Mouse (Mus musculus) forebrain, postnatal 0 days (tissue): ENCODE measurements at regions not wholly inside any gene's neighbourhood (a gene's known extent, or its start where the extent isn't known, plus 50 kb on each side); places are given as distances from the start of the nearest gene placed in this dataset.
A peak's percentile ranks its signal among the peaks of the same experiment; 100 is the strongest.

Experiments used
- ATAC-seq: fragments of 200-750 bp; cut with Nextera tagmentation; 2 replicates; pipeline ENCODE4 v1.8.0; 2017; ENCODE audit warnings: mild to moderate bottlenecking, moderate library complexity
- DNase-seq: peaks from one replicate; pipeline ENCODE4 v3.0.0-alpha.2; 2015
- H3K27ac ChIP-seq: fragments of 300-500 bp; sonication (generic); 2 replicates; pipeline ENCODE4 v1.5.1; 2014; ENCODE audit warnings: low read depth, mild to moderate bottlenecking, antibody characterized with exemption, low read length, moderate library complexity, mixed read lengths
- H3K27me3 ChIP-seq: fragments of 300-500 bp; sonication (generic); 2 replicates; pipeline ENCODE4 v1.6.1; 2014; ENCODE audit warnings: mild to moderate bottlenecking, low read length, mixed read lengths; ENCODE audit not compliant: insufficient read depth
- H3K36me3 ChIP-seq: fragments of 300-500 bp; sonication (generic); 2 replicates; pipeline ENCODE4 v1.6.1; 2014; ENCODE audit warnings: mild to moderate bottlenecking, moderate library complexity; ENCODE audit not compliant: insufficient read depth
- H3K4me1 ChIP-seq: fragments of 300-500 bp; sonication (generic); 2 replicates; pipeline ENCODE4 v1.6.1; 2014; ENCODE audit warnings: antibody characterized with exemption; ENCODE audit not compliant: insufficient read depth
- H3K4me2 ChIP-seq: fragments of 300-500 bp; sonication (generic); 2 replicates; pipeline ENCODE4 v1.6.1; 2014; ENCODE audit warnings: low read depth, mild to moderate bottlenecking, moderate library complexity
- H3K4me3 ChIP-seq: fragments of 300-500 bp; sonication (generic); 2 replicates; pipeline ENCODE4 v1.5.1; 2014; ENCODE audit warnings: low read depth, low read length, mixed read lengths
- H3K9ac ChIP-seq: fragments of 300-500 bp; sonication (generic); 2 replicates; pipeline ENCODE4 v1.6.1; 2014; ENCODE audit warnings: mild to moderate bottlenecking
- H3K9me3 ChIP-seq: fragments of 300-500 bp; sonication (generic); 2 replicates; pipeline ENCODE4 v1.6.1; 2016; ENCODE audit warnings: low read length
- CTCF ChIP-seq: sonication (generic); IDR thresholded peaks from 2 replicates; pipeline ENCODE4 v1.5.1; 2016; ENCODE audit warnings: antibody characterized with exemption, control low read depth, low read depth
- WGBS: fragments of 180-500 bp; shearing (Covaris S2); extraction: QIAGEN DNeasy Blood & Tissue Kit; methylation state at CpG from one replicate; pipeline ENCODE4 v1.1.7; 2014; 5-methylcytosine and 5-hydroxymethylcytosine counted together

- no peak for TF ChIP-seq CTCF
- no peak overlapping the region for H3K27ac ChIP-seq
- H3K27me3 ChIP-seq: no peaks in the 10 kb centered on the region
- peak; percentile 42; the same call in 1 of the 2 replicates for ATAC-seq
- no peak for DNase-seq
- WGBS: 83% methylated on average over 2 of the region's 2 CpGs
- no peaks in the 10 kb centered on the region for H3K36me3 ChIP-seq
- no peak overlapping the region for H3K4me2 ChIP-seq
- no peaks in the 10 kb centered on the region for H3K9me3 ChIP-seq
- H3K4me1 ChIP-seq: no peaks in the 10 kb centered on the region
- H3K4me3 ChIP-seq: no peak overlapping the region
- H3K9ac ChIP-seq: no peak overlapping the region
Observed at GRCm38 (mm10) chr3:136993473-136993872, 323.5 kb downstream of the Ppp3ca start.

DNA sequence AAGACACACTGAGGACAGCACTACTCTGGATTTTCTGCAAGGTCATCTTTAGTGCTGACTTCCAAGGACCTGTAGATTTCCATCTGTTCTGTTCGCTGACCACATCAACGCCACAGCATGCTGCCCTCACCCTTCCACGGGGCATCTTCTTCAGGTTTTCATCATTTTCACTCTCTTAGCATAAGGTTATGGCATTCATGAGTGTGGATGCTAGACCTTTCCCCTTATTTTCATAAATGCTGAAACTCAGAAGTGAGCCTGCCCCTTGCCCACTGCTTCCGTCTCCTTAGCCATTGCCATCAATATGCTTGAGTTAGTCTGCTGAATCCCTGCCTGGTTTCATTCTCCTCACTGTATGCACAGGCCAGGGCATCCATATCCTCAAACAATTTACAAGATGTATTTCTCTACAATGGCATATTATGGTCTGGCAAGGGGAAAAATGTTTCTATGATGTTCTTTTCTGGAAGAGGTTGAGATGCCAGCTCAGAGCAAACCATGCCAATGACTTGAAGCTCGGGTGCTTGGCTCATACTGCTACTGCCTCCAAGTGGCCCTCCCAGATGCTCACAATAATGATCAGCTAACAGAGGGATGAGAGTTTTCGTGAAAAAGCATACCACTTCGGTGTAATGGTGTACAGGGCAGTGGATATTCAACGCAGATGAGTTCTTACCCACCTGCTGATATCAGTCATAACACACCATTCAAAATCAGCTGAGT is 324.6 kb downstream of the Ppp3ca start:
- no peak for TF ChIP-seq CTCF
- Histone ChIP-seq H3K4me3 (no peak overlapping the region), H3K4me2 (no peak overlapping the region), H3K36me3 (no peaks in the 10 kb centered on the region), H3K27ac (no peak overlapping the region), H3K9me3 (no peaks in the 10 kb centered on the region), H3K9ac (no peak overlapping the region), H3K27me3 (no peaks in the 10 kb centered on the region), H3K4me1 (no peaks in the 10 kb centered on the region)
- WGBS: 86% methylated on average over 8 of the region's 8 CpGs
- ATAC-seq: no peak
- no peak for DNase-seq

DNA sequence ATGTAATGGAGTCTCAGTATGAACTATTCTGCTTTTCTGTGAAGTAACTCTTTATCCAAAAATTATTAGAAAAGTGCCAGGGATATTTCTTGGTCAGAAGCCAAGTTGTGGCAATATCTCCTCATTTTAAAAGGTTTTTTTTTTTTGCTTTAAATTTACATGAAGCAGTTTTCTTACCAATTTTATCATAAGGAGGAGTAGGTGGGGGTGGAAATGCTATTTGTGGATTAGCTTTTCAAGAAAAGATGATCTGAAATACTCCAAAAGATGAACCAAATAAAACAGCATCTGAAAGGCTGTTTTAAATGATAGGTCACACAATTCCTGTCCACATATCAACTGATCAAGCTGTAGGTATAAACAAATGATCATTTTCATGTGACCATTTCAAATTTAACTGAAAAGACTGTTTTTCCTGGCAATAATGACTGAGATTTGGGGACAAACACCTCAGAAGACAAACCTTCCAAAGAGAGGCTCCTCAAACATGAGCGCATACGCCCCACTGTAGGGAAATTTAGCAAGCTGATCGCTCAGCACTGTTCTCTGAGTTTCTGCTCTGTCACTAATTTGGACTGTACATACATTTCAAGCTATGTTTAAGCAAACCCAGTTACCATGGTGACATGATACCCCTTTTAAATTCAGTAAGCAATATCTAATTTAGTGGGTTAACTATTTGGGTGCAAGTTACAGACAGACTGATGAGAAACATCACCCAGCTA is 325.8 kb downstream of the Ppp3ca start:
- TF ChIP-seq CTCF: no peak
- DNase-seq: no peak
- Histone ChIP-seq H3K27ac (no peak overlapping the region), H3K4me3 (no peak overlapping the region), H3K36me3 (no peaks in the 10 kb centered on the region), H3K9me3 (no peaks in the 10 kb centered on the region), H3K4me1 (no peaks in the 10 kb centered on the region), H3K9ac (no peak overlapping the region), H3K4me2 (no peak overlapping the region), H3K27me3 (no peaks in the 10 kb centered on the region)
- WGBS: 68% methylated on average over 3 of the region's 3 CpGs
- no peak for ATAC-seq

- no peak overlapping the region for H3K9ac ChIP-seq
- TF ChIP-seq CTCF: no peak
- no peaks in the 10 kb centered on the region for H3K9me3 ChIP-seq
- H3K27ac ChIP-seq: no peak overlapping the region
- H3K4me1 ChIP-seq: no peaks in the 10 kb centered on the region
- 59% methylated on average over 5 of the region's 5 CpGs for WGBS
- ATAC-seq: no peak
- no peak for DNase-seq
- no peak overlapping the region for H3K4me3 ChIP-seq
- H3K36me3 ChIP-seq: no peaks in the 10 kb centered on the region
- no peak overlapping the region for H3K4me2 ChIP-seq
- H3K27me3 ChIP-seq: no peaks in the 10 kb centered on the region
Observed at GRCm38 (mm10) chr3:136996381-136996895, 326.5 kb downstream of the Ppp3ca start.

DNA sequence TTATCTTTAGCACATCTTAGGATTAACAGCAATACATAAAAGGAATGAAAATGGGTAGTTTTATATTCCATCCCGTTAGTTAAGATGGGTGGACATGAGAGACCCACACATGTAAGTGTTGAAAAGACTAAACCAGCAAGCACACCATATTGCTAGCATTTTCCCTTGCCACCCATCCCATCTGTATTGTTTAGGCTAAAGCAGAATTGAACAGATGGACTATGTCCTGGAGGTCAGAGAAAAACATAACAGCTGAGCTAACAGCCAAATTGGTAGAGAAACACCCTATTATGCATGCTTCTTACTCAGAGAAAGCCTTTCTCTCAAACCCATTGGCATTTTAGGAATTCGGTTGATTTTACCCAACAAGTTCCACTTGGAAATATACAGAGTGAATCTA is 329.3 kb upstream of the Emcn start:
- H3K9me3 ChIP-seq: no peaks in the 10 kb centered on the region
- ATAC-seq: peak; percentile 23; the same call in 1 of the 2 replicates
- H3K4me2 ChIP-seq: no peak overlapping the region
- no peak for DNase-seq
- no peaks in the 10 kb centered on the region for H3K36me3 ChIP-seq
- TF ChIP-seq CTCF: no peak
- H3K27me3 ChIP-seq: no peaks in the 10 kb centered on the region
- no peak overlapping the region for H3K27ac ChIP-seq
- 36% methylated on average over 2 of the region's 2 CpGs for WGBS
- no peaks in the 10 kb centered on the region for H3K4me1 ChIP-seq
- no peak overlapping the region for H3K9ac ChIP-seq
- H3K4me3 ChIP-seq: no peak overlapping the region

DNA sequence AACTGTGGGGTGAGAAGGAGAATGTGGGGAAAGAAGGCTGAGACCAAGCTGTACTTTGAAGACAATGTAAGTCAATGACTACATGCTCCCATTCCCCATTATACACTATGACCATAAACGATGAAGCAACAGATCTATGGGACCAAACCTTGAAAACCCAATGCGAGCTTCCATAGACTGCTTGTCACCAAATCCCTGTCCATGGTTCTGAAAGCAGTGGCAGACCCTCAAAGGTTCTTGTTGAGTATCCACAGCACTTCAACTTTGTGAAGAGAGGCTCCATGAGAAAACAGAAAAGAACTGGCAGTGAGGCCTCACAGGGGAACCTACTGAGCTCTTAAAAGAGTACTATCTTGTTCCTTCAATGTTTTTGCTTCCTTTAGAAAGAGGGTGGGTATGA is 326.2 kb upstream of the Emcn start:
- H3K27ac ChIP-seq: no peak overlapping the region
- no peaks in the 10 kb centered on the region for H3K9me3 ChIP-seq
- H3K9ac ChIP-seq: no peak overlapping the region
- DNase-seq (no peak), ATAC-seq (no peak)
- no peaks in the 10 kb centered on the region for H3K27me3 ChIP-seq
- H3K4me3 ChIP-seq: no peak overlapping the region
- TF ChIP-seq CTCF: no peak
- H3K4me2 ChIP-seq: no peak overlapping the region
- WGBS: 85% methylated on average over 2 of the region's 2 CpGs
- no peaks in the 10 kb centered on the region for H3K36me3 ChIP-seq
- H3K4me1 ChIP-seq: no peaks in the 10 kb centered on the region

GRCm38 (mm10) chr3:137015199-137015598 is 325.7 kb upstream of the Emcn start:
- ATAC-seq (peak; percentile 27; the same call in 1 of the 2 replicates), DNase-seq (no peak)
- WGBS: 86% methylated on average over 3 of the region's 3 CpGs
- Histone ChIP-seq H3K4me3 (no peak overlapping the region), H3K36me3 (no peaks in the 10 kb centered on the region), H3K4me2 (no peak overlapping the region), H3K4me1 (no peaks in the 10 kb centered on the region), H3K27ac (no peak overlapping the region), H3K27me3 (no peaks in the 10 kb centered on the region), H3K9me3 (no peaks in the 10 kb centered on the region), H3K9ac (no peak overlapping the region)
- no peak for TF ChIP-seq CTCF
